Mouse (Mus musculus) adrenal gland, adult 18-20 months (tissue): ENCODE results near the gene Ctnnbip1. TPM values are rescaled to one million over a fixed set of nuclear protein-coding genes. Genes with fewer than 3 reads are reported as not detected.
A peak's percentile ranks its signal among the peaks of the same experiment; 100 is the strongest.

Experiments used
- DNase-seq, 2 experiments: peaks; one replicate each; pipeline ENCODE4 v3.0.0; 2021 to 2022; ENCODE audit warnings: low spot score in 2 of 2
- total RNA-seq, 2 experiments: library from RNA; stranded (reverse); gene quantifications; 1 replicate in 1 of 2; 2 replicates in 1 of 2; pipeline ENCODE4 v1.2.3; 2021

Ctnnbip1 gene
- total RNA-seq, 2 experiments from 2014 or later = 16.2 to 25.1 TPM

DNA sequence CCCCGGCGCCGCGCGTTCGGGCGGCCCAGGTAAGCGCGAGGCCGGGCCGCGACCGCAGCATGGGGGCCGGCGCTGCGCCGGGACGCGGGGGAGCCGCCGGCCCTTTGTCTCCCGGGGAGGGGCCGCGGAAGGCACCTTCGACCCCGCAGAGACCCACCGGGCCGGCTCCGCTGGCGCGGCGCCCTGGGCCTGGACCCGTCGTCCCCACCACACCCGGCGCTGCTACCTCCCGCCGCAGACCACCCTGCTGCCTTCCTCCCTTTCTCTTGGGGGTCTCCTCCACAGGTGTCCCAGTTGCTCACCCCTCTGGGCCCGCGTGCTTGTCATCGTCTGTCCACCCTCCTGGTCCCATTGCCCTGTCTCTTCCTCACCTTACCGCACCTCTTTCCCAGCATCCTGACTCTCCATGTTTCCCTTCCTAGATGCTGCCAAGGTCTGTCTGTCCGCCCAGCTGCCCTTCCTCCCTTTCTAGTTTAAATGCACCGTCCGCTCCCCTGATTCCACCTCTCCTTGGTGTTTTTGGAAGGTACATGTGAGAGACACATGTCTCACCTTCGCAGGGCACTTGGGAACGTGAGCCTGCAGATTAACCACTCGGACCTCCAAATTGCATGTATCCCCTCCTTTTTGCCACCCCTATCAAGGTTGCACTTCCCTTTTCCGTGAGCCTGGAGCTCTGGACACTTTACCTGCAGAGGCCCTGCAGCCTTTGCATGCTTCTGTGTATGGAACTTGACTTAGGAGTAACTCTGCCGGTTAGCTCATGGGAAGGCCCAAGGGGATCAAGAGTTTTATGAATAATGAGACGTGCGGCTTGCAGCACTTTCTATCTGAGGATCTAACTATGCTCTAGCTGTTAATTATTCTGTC is 550 bp downstream of the Ctnnbip1 start:
- DNase-seq = peak in 1 of 2 experiments; percentile 18

- no peak for DNase-seq
Measured at GRCm38 (mm10) chr4:149521258-149521657, 3.2 kb downstream of the Ctnnbip1 start.

DNA sequence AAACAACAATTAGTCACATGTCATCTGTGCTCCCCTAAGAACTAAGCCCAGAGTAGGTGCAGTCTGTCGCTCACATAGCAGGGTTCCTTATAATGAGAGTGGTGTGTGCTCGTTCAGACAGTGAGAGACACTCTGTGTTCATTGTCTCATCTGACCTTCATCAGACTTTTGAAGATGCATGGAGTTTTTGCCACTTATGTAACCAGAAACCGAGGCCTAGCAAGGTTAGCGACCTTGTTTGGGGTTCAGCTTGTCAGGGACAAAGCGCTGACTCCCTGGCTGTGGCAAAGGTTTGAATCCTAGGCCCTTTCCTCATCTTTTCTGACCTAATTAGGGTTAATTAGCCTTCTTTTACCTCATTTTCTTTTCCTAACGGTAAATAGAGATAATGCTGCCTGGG is 5.9 kb downstream of the Ctnnbip1 start:
- no peak for DNase-seq

- DNase-seq = no peak
Measured at GRCm38 (mm10) chr4:149525170-149525569, 7.1 kb downstream of the Ctnnbip1 start.

DNA sequence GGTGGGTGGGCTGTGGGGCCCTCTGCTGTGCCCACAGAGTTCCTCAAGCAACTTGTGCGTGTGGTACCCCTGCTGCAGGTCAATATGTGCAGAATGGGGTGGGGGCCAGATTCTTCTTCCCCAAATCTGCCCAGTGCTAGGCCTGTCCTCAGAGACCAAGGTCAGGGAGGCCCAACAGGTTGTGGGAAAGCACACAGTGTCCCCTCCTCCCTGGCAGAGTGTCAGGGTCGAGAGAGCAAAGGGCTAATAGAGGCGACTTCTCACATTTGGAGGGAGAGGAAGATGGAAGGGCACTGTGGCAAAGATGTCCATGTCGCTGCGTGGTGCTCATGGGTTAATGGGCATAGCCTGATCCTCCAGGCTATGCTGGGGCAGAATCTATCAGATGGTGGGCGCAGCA is 7.8 kb downstream of the Ctnnbip1 start:
- DNase-seq = no peak

DNA sequence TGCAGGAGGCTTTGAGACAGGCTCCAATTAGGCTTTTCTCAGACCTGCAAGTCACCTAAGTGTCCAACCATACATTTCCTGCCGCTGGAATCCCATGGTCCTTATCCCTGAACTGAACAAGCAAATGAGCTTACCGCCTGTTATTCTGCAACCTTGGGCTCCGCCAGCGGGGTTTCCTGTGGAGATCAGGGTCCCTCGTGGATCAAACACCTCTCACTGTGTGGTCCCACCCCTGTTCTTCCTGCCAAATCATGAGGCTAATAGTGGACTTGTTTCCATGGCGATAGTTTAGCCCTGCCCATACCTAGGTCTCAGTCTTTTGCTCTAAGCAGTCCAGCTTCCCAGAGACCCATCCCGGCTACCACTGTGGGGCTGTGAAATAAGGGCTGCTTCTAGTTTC is 8.3 kb downstream of the Ctnnbip1 start:
- no peak for DNase-seq

DNA sequence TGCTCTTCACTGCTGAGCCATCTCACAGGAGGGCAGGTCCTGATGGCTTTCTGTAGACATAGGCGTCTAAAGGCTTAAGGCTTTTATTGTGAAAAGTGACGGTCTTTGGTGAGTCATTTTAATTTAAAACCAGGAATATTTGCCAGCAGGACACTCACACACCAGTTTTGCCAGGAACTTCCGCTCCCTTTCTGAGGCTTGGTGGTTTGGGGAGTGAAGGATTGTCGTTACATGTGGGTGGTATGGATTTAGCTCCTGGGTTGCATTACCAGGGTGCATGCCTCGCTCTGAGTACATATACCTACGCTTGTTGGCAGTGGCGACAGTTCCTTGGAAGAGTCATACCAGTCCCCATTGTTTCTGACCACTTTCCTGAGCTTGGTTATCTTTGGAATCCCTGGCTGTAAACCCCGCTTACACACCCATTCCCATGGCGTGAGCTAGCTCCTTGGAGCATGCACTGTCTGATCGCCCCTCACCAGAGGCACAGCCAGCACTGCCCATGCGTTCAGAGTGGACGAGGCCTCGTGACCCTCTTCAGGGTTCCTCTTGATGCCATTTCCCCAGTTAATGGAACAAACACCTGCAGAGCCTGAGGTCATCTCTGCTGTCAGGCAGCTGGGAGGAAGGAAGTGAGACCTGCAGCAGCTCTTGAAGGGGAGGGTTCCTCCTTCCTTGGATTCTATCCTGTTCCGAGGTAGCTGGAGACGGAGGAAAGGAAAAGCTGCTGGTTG is 9.8 kb downstream of the Ctnnbip1 start:
- no peak for DNase-seq

GRCm38 (mm10) chr4:149529691-149530090 is 11.7 kb downstream of the Ctnnbip1 start:
- no peak for DNase-seq

- no peak for DNase-seq
Measured at GRCm38 (mm10) chr4:149539441-149539840, 21.4 kb downstream of the Ctnnbip1 start.

GRCm38 (mm10) chr4:149541935-149542334 is 23.9 kb downstream of the Ctnnbip1 start:
- no peak for DNase-seq

DNA sequence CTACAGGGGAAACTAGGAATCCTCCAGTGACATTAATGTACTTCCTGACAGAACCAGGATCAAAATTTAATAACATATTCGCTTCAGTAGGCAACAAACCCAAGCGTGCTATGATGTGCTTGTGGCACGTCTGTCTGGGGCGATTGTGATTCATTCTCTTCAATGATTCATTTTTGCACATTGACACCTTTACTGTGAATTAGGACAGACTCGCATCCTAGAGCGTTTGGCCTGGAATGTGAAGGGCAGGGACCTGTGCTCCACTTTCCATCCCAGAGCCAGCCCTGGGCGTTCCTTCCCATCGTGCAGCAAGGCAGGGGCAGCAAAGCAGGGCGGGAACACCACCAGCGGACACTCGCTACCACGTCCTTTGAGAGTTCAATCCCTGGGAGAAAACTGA is 24.4 kb downstream of the Ctnnbip1 start:
- DNase-seq = no peak

- DNase-seq = peak; percentile 86 to 88
Measured at GRCm38 (mm10) chr4:149542927-149543553, 25.0 kb downstream of the Ctnnbip1 start.

DNA sequence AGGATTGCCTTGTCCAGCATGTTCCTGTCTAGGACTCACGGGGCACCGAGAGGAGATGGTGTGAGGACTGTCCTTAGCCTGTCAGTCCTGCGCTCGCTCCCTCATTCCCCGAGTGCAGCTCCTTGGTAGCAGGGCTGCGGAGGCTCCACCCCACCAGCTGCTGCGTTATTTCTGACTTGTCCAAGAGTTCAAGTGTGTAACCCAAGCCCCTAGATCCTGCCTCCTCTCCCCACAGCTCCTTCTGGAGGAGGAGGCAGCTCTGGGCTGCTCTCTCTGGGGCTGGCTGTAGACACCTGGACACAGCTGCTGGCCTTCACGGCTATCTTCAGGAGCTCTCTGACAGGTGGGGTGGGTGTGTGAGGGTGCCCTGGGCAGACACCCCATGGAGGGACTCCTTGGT is 26.9 kb downstream of the Ctnnbip1 start:
- DNase-seq = no peak

DNA sequence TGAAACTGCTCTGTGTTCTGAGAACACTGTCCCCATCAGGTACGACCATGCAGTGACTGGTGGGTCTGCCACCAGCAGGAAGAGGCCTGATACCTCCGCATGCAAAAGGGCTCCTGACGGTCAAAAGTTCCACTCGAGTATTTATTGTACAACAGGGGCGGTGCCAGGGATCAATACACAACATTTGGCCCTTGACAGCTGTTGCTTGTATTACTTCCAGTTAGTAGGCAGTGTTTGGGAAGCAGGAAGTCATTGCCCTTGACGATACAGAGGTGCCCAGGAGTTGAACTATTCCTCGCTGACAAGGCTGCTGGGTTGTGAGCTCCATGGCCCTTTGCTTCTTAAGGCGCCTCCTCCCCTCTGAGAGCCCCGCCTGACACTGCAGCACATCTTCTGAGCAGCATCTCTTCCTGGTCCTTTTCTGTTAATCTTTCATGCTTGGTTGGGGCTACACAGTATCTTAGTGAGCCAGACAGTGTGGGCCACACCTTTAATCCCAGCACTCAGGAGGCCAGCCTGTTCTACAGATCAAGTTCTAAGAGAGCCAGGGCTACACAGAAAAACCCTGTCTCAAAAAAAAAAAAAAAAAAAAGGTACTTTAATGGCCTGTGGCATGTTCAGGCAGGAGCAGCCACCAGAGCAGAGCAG is 28.9 kb downstream of the Ctnnbip1 start:
- no peak for DNase-seq

- no peak for DNase-seq
Measured at GRCm38 (mm10) chr4:149547523-149547922, 29.5 kb downstream of the Ctnnbip1 start.

- peak; percentile 60 to 76 for DNase-seq
Measured at GRCm38 (mm10) chr4:149549221-149549925, 31.3 kb downstream of the Ctnnbip1 start.

GRCm38 (mm10) chr4:149550866-149551265 is 32.8 kb downstream of the Ctnnbip1 start:
- no peak for DNase-seq

DNA sequence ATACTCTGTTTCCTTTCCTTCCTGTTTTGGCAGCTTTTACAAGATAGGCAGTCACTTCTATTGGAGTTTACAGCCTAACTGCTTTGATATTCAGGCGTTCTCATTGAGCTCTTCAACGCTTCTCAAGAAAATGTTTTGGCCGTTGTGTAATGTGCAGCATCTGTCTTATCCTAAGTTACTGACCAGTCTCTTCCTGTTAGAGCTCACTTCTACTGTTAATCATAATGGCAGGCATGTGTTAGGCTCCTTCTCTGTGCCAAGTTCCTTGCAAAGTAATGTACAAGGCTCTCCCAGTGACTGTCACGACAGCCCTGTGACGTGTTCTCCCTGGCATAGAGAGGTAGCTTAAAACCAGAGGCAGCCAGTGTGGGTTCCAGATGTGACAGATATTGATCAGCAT is 33.7 kb downstream of the Ctnnbip1 start:
- DNase-seq = no peak

- no peak for DNase-seq
Measured at GRCm38 (mm10) chr4:149553834-149554233, 35.8 kb downstream of the Ctnnbip1 start.

DNA sequence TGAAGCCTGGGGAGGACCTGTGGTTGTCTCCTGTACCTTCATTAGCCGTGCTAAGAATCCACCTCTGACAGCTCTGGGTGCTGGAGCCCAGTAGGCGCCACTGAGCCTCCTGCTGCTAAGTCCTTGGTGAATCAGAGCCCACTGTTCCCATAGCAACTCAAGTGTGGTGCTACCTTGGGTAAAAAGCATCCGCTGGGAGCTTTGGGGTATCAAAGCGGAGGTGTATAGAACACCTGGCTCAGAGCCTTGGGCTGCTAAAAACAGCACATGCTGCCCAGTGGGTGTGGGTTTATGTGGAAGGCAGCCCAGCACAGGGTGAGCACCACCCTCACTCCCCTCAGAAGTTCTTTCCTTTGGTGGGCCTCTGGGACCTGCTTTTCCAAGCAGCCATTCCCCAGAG is 38.1 kb downstream of the Ctnnbip1 start:
- DNase-seq = no peak

DNA sequence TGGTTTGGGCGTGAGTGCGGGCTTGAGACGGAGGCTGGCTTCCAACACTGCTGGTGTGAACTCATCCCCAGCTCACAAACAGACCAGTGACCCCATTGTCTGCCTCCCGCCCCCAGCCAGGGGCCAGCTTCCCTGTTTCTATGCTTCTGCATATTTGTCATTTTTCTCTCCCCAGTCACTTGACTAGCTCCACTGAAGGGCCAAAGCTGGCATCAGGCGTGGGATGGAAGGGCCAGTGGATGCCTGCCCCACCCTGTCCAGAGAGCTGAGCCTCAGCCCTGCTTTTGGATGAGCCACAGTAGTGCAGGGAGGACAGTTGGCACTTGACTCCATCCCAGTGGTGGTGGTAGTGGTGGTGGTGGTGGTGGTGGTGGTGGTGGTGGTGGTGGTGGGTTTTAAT is 39.9 kb downstream of the Ctnnbip1 start:
- no peak for DNase-seq
